Mouse (Mus musculus): ENCODE results near the gene Dnase2b.

Gene Dnase2b

DNA sequence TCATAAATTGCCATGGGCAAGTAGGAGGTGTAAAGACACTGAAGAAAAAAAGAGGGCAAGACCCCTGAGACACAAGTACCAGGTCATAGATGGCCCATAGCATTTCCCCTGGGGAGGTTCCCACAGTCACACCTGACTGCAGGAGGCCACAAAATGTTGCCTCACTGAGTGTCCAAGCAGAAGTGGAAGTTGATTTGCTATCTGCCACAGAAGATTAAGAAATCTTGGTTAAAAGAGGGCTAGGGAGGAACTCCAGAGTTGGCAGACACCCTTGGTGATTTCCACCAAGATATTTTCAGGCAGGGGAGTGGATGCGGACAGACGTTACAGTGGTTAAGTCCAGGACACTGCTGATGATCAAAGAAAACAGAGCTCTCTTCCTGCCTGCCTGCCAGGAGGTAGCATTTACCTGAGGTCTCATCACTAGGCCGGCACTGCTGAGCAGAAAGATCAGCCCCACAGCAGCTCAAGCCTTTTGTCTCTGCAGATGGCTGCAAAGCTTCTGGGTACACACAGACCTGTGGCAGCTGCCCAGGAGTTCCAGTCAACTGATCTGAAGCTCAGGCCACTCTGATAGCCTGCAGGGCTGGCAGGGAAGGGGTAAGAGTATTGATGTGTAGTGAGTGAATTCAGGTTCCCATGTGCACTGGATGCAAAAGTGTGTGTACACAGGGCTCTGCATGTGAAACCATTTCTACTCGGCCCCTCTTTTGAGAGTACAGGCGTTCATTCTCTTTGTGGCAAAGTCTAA, 1.3 kb upstream of the Dnase2b start:
- no peak for DNase-seq (ENCODE audit: low read depth, low spot score)

DNA sequence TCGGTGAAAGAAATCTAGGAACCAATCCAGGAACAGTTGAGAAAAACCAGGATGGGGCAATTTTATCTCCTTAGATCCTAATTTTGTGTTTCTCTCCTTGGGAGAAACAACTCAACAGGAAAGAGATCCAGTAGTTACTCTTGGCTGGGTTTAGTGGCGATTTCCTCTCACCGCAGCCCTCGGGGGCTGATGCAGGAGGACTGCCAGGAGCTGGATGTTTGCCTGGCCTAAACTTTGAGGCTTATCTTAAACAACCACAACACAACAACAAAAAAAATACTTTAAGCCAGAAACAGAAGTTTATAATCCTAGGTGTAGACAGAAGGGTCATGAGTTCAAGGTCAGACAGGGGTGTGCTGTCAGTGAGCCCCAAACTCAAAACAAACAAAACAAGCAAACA, 3.6 kb downstream of the Dnase2b start:
- DNase-seq (ENCODE audit: low read depth, low spot score): no peak

DNA sequence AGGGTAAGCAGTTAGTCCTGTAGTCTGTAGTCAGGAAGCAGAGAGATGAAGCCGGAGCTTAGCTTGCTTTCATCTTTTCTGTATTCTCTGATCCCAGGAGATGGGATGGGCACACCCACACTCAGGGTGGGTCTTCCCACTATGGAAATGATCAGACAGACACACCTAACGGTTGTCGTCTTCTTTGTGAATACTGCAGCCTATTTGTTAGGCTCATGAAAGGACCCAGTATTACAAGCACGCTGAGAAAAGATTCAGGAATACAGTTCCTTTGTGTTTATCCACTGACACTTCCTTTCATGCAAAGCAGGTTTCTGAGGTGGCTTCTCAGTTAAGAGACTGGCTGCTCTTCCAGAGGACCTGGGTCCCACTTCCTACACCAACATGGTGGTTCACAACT, 4.1 kb downstream of the Dnase2b start:
- DNase-seq (ENCODE audit: low read depth, low spot score): no peak

DNA sequence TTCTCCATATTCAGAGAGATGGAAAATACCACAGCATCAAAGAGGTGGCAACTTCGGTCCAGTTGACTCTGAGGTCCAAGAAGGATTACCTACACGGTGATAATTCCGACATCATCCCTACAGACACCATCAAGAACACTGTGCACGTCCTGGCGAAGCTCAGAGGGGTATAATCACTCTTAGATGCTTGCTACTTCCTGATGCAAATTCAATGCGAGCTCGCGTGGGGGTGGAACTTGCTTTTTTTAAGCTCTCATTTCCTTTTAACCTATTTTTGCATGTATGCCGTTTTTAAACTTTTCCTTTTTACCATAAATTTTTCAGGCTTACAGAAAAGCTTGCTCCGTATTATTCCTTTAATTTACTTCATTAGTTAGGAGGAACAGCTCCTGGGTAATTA, 5.1 kb downstream of the Dnase2b start:
- peak; percentile 81 for DNase-seq (ENCODE audit: low read depth, low spot score)

DNA sequence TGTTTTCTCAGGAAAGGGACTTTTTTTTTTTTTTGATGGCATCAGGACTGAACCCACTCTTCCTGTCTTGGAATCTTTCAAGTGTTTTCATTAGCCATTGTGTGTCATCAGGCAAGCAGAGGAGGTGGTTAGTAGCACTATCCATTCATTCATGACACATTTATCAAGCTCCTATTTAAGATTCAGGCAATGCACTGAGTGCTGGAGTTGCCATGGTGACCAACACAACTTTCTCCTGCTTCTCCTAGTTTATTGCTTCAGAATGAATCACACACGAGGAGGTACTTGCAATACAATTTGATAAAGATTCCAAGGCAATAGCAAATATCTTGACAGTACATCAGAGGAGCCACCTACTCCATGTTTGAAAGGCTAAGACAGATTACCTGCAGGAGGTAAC, 8.0 kb downstream of the Dnase2b start:
- DNase-seq (ENCODE audit: low read depth, low spot score): peak; percentile 93

DNA sequence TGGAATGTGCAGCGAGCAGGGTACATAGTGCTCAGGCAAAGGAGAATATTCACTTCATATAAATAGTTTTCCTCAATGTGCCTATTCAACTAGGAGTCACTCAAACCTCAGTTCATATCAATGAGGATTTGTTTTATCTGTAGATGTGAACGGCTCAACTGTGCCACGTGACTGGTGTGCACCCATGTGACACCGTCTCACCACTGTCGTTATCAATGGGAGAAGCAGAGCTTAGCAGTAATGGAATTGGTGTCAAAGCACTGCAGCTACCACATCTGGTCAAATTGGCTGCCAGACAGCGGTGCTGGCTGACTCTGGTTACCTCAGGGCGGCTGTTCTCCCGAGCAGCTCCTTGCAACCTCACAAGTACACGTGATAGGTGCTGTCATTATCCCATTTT, 10.7 kb downstream of the Dnase2b start:
- no peak for DNase-seq (ENCODE audit: low read depth, low spot score)

DNA sequence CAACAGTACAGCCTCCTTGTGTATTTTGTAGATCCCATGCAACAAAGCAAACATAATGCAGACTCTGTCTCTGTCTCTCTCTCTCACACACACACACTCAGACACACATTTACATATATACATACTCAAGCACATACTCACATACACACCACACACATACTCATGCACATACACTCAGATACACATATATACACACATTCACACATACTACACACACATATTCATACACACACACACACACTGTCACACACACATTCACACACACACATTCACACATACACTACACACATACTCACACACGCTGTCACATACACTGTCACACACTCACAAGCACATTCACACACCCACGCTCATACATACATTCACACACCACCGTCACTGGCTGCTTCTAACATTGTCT, 12.9 kb downstream of the Dnase2b start:
- no peak for DNase-seq (ENCODE audit: low read depth, low spot score)

DNA sequence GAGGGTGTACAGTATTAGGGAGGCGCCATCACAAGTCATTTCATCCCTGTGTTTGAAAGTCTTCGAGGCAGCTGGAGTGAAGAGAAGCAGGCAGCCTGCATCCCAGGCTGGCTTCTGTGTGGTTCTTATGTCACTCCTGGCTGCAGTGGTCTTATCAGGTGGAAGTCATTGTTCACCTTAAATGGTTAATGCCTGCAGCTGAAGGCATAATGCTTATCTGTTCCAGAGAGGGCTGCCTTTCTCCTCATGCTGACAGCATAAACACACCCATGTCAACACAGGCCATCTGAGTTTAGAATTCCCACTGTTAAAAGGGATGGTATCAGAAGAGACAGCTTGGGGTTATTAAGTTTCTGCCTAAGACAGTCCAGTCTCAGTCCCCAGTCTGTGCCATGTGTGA, 14.2 kb downstream of the Dnase2b start:
- no peak for DNase-seq (ENCODE audit: low read depth, low spot score)

DNA sequence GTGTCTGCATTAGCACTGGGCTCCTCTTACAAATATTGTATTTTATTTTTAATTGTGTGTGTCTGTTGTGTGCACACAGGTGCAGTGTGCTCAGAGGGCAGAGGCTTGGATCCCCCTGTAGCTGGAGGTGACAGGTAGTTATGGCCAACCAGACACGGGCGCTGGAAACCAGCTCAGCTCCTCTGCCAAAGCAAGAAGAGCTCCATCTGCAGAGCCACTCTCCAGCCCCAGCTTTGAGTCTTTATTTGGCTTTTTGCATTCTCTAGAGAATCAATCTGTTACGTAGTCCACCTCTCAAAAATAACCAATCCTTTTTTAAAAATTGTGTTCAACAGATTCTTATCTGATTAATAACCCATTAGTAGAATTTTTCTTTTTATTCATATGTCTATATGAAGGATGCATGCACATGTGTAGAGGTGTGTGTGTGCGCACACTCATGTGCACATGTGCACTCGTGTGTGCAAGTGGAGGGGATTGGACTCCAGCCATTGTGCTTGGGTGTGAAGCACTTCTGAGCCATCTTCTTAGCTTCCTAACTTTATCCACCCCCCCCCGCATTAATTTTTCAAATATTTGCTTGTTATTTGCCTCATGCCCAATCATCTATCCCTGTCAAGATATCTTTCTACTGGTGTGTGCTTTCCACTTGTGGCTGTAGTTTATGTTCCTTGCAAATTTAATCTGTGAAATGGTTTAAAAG, 16.0 kb downstream of the Dnase2b start:
- peak; percentile 54 for DNase-seq (ENCODE audit: low read depth, low spot score)

DNA sequence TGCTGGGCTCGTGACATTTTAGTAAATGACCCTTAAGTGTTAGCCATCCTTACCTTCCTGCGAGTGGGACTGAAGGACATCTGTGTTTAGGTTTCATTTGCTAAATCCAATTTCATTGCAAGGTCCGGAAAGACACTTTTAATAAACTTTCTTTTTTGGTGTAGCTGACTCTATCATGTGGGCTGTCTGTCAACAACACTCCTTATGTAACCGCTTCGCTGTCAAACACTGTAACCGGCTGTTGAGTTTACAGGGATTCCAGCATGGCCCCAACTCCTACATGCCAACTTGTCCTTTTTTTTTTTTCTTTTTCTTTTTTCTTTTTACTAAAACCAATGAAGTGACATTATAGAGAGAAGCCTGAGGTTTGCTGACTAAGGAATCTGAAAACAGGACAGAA, 17.0 kb downstream of the Dnase2b start:
- DNase-seq (ENCODE audit: low read depth, low spot score): peak; percentile 80

DNA sequence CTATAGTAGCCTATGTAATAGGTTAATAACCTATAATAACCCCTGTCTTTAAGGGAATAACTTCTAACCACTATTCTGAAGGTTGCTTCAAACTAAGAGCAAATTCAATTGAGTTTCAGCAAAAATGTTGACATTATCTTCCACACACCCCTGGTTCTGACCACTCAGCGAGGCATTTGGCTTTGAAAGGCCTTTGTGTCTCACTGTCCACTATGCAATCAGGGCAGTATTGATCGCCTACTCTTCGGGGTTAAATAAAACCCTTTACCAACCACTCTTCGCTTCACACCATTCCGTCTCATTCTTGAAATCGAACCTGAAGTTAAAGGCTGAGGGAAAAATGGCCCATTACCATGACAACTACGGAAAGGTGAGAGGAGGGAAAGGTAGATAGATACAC, 18.5 kb downstream of the Dnase2b start:
- DNase-seq (ENCODE audit: low read depth, low spot score): no peak

DNA sequence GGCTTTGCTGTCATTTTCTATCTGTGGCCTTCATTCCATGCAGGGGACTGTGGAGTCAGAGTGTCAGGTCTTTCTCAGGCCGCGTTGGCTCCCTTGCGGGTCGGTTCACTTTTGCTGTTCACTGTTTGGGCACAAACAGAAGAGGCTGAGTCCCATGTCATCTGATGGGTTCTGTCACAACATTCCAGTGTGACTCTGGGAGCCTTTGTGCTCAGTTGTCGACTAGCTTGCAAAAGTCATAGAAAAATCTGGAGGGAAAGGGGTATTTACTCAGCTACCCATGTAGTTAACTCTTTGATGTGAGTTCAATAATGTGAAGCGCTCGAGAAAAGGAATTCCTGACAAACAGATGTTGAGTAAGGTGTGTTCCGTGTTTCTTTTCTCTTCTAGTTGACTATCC, 19.0 kb downstream of the Dnase2b start:
- DNase-seq (ENCODE audit: low read depth, low spot score): no peak

DNA sequence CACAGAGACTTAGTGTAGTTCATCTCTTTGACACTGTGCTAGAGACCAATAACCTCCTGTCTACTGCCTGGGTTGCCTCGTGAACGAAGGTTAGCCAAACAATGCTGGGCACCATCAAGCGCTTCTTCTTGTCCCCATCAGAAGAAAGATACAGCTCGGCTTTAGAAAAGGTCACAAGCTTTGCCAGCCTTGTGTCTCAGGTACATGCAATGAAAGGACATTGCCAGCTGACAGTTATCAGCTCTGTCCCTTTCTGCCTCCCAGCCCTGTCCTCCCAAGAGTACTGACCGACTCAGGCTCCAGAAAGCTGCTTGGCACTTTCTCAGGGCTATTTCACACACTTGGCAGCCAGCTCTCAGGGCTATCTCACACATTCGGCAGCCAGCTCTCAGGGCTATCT, 20.0 kb downstream of the Dnase2b start:
- no peak for DNase-seq (ENCODE audit: low read depth, low spot score)

DNA sequence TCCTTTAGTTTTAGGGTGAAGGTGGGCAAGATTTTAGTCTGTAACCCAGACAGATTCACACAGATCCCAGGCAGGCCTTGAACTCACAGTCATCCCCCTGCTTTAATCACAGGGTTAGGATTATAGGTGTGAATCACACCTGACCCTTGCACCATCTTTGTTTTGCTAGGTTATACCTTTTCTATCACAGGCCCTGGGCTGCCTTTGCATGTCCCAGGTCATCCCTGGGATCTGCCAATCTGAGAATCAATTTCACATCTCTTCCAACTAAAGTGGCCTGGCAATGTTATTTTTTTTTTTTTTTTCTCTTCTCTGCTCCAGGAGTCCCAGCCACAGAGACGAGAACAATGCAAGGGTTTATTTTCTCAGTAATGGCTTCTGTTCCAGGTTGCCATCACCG, 23.8 kb downstream of the Dnase2b start:
- no peak for DNase-seq (ENCODE audit: low read depth, low spot score)

DNA sequence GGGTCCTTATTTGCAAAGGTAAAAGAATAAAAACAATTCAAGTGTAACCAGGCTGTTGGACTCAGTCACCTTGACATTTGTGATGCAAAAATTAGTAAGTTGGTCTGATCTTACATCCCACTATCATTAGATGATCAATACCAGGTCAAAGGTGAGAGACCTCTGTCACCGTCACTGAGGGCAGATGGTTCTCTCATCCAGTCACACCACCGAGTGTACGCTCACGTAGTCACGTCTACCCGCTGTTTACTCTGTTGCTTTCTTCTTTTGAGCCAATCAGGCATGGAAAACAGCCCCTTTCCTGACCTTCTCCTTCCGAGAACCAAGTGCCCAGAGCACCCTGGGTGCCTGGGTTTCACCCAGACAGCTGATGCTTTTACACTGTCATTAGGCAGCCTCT, 24.2 kb downstream of the Dnase2b start:
- DNase-seq (ENCODE audit: low read depth, low spot score): no peak

DNA sequence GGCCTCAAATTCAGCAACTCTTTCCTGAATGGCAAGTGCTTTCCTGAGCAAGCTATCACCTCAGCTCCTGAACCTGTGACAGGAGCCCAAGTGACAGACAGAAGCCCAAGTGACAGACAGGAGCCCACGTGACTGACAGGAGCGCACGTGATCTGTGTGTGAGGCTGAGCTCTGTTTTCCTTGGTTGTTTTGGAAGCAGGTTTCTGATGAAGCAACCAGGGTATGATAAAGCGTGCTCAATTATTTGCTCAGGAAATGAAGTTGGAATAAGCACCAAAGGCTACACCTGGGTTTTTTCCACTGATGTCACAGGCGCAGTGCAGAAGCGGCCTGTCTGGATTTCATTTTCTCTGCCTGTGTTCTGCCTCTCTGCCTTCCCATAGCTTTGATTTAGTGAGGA, 25.9 kb downstream of the Dnase2b start:
- no peak for DNase-seq (ENCODE audit: low read depth, low spot score)

DNA sequence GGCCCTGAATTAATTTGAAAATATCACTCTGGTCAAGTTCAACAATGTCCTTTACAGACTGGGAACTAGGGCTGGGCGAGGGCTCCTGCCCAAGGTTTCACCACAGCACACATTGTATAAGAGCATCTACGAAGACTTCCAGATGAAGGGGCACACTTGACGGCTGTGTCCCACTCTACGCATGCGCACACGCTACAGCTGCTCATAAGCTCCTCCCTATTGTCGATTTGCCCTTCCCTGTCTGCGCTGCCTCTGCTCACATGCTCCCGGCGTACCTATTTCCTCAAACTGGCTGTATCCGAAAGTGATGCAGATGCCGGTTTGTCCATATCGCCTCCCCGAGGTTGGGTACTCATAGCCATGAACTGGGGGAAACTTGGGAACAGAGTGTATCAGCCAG, 28.8 kb downstream of the Dnase2b start:
- DNase-seq (ENCODE audit: low read depth, low spot score): no peak

DNA sequence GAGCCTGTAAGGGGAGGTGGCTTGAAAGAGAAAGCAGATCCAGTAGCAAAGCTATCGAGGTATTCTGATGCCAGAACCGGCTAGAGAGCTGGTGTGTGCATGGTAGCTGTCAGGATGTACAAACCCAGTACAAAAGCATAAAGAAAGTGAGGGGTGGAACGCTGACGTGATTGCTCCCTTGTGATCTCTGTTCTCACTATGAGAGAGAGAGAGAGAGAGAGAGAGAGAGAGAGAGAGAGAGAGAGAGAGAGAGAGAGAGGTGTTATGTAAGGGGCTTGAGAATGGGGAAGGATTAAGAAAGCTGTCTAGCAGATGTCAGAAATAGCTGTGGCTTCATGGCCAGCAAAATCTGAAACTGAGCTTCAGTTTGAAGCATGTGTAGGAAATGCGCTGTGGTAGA, 31.5 kb downstream of the Dnase2b start:
- DNase-seq (ENCODE audit: low read depth, low spot score): peak; percentile 70

DNA sequence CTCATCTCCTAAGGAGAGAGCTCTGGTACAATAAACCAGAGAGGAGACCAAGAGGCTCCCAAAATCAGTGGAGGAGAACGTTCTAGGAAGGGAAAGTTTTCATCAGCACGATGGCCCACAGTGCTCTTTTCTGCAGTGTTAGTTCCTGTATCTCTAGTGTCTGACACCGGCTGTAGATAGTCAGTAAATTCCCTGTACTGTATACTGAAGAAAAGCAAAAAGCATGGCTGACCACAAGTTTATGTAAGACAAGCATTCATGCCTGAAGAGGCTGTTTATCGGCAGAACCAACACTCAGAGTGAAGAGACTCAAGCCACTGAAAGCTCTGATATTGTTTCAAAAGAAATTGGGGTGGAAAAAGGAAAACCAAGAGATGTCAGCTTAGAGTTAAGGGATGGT, 31.9 kb downstream of the Dnase2b start:
- no peak for DNase-seq (ENCODE audit: low read depth, low spot score)

DNA sequence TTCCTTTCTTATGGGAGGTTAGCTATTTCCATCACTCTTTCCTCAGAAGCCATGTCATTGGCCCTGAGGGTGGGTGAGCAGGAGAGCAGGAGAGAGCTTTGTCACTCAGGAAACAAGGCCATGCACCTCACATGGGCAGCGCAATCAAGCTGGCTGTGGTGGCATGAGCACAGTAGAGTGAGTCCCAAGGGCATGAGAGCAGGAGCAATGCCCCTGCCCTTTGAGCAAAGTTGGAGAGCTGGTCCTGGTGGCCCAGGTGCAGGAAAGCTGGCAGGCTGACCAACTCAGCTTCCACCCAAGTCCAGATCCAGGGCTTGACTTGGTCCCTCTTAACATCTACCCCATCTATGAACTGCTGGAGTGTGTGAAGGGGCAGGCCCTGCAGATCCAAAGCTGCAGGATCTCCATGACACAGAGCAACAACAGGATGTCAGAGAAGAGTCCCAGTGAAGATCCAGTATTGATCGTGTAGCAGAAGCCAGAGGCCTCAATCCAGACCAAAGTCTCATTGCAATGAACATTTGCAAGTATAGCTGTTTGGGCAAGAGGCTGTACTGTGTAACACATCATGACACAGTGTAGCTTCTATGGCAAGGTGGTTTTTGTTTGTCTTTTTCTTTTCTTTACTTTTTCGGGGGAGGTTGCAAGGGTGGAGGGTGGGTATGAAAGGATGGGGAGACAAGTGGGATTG, 35.2 kb downstream of the Dnase2b start:
- DNase-seq (ENCODE audit: low read depth, low spot score): no peak

DNA sequence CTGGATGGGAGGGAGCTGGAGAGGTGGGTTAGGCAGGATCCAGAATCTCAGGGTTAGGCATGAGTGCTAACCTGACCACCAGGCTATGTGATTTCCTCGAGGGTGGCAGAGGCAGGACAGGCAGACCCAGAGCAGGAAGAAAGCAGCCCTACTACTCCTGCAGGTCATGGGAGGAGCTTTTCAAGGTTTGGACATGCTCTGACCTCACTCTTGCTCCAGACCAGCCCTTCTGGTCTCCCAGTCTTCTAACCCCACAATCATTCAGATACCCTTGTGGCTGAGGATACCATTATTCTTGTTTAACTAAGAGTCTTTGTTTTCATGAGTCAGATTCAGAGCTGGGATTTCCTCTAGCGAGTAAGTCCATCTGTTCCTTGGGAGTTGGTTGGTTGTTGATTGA, 37.8 kb downstream of the Dnase2b start:
- DNase-seq (ENCODE audit: low read depth, low spot score): no peak

DNA sequence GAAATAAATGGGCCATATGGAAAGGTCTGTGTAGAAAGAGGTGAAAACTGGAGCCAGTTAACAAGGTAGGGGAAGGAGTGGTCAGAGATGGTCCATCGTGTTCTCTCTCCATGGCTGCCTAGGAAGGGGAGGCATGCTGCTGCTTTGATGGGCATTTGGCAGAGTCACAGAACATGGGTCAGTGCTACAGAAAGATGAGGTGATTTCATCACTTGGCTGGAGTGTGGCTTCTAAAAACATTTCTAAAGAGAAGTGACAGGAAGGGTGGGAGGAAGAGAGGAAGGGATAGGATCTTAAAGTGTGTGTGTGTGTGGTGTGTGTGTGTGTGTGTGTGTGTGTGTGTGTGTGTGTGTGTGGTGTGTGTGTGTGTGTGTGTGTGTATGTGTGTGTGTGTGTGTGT, 44.1 kb downstream of the Dnase2b start:
- no peak for DNase-seq (ENCODE audit: low read depth, low spot score)

DNA sequence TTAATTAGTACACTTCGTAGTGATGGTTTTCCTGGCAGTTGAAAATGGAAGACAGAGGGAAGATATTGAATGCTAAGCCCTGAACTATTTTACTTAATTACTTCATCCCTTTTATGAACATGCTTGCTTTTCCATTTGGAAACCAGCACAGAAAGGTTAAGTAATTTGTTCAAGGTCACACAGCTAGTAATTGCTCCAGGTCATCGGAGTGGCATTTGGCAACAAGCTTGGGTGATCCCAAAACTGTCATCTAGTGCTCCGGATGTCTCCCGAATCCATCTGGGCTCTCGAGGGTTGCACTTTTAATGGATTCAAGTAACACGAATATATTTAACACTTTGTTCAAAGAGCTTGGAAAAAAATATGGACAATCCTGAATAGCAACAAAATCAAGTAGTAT, 44.5 kb downstream of the Dnase2b start:
- no peak for DNase-seq (ENCODE audit: low read depth, low spot score)
